Mouse (Mus musculus): ENCODE measurements around the gene Slc25a19.

The Slc25a19 gene

GRCm38 (mm10) chr11:115623487-115624070 is 4.5 kb downstream of the Slc25a19 start:
- in situ Hi-C loops (cut with MboI; ENCODE audit: unreplicated experiment in 2 of 2), result no loop called here

- in situ Hi-C loops (cut with MboI; ENCODE audit: unreplicated experiment in 2 of 2), result loop anchor here (10.0 kb wide), 2 partner anchors 195 to 265 kb away; partner anchors contain the start of genes Caskin2 (in 1 of the 2) and Tsen54 (in 1 of the 2)
Observed at GRCm38 (mm10) chr11:115619949-115620348, 8.1 kb downstream of the Slc25a19 start.

GRCm38 (mm10) chr11:115618732-115619516 is 9.2 kb downstream of the Slc25a19 start:
- in situ Hi-C loops (cut with MboI; ENCODE audit: unreplicated experiment in 2 of 2), result loop anchor here (10.0 kb wide), 2 partner anchors 196 to 264 kb away; partner anchors contain the start of genes Caskin2 (in 1 of the 2) and Tsen54 (in 1 of the 2)

- in situ Hi-C loops (cut with MboI; ENCODE audit: unreplicated experiment in 2 of 2), result loop anchor here (10.0 kb wide), 2 partner anchors 197 to 263 kb away; partner anchors contain the start of genes Caskin2 (in 1 of the 2) and Tsen54 (in 1 of the 2)
Observed at GRCm38 (mm10) chr11:115618001-115618400, 10.1 kb downstream of the Slc25a19 start.

GRCm38 (mm10) chr11:115616893-115617292 is 11.2 kb downstream of the Slc25a19 start:
- in situ Hi-C loops (cut with MboI; ENCODE audit: unreplicated experiment in 2 of 2), result loop anchor here (10.0 kb wide), 2 partner anchors 198 to 262 kb away; partner anchors contain the start of genes Caskin2 (in 1 of the 2) and Tsen54 (in 1 of the 2)

GRCm38 (mm10) chr11:115616371-115616770 is 11.7 kb downstream of the Slc25a19 start:
- in situ Hi-C loops (cut with MboI; ENCODE audit: unreplicated experiment in 2 of 2), result loop anchor here (10.0 kb wide), 2 partner anchors 198 to 262 kb away; partner anchors contain the start of genes Caskin2 (in 1 of the 2) and Tsen54 (in 1 of the 2)

GRCm38 (mm10) chr11:115615875-115616274 is 12.2 kb downstream of the Slc25a19 start:
- in situ Hi-C loops (cut with MboI; ENCODE audit: unreplicated experiment in 2 of 2), result loop anchor here (10.0 kb wide), 2 partner anchors 199 to 261 kb away; partner anchors contain the start of genes Caskin2 (in 1 of the 2) and Tsen54 (in 1 of the 2)

GRCm38 (mm10) chr11:115615108-115615825 is 12.8 kb downstream of the Slc25a19 start:
- in situ Hi-C loops (cut with MboI; ENCODE audit: unreplicated experiment in 2 of 2), result loop anchor here (10.0 kb wide), 2 partner anchors 200 to 260 kb away; partner anchors contain the start of genes Caskin2 (in 1 of the 2) and Tsen54 (in 1 of the 2)

- in situ Hi-C loops (cut with MboI; ENCODE audit: unreplicated experiment in 2 of 2), result loop anchor here (5.0 to 10.0 kb wide), 5 partner anchors 52 to 260 kb away; partner anchors contain the start of genes Caskin2 (in 1 of the 2), Nup85 (in 1 of the 2) and Tsen54 (in 1 of the 2)
Observed at GRCm38 (mm10) chr11:115614346-115615107, 13.6 kb downstream of the Slc25a19 start.

- in situ Hi-C loops (cut with MboI; ENCODE audit: unreplicated experiment in 2 of 2), result loop anchor here (5.0 to 10.0 kb wide), 5 partner anchors 51 to 259 kb away; partner anchors contain the start of genes Caskin2 (in 1 of the 2), Nup85 (in 1 of the 2) and Tsen54 (in 1 of the 2)
Observed at GRCm38 (mm10) chr11:115613138-115613945, 14.8 kb downstream of the Slc25a19 start.

- in situ Hi-C loops (cut with MboI; ENCODE audit: unreplicated experiment in 2 of 2), result loop anchor here (5.0 to 10.0 kb wide), 5 partner anchors 50 to 258 kb away; partner anchors contain the start of genes Caskin2 (in 1 of the 2), Nup85 (in 1 of the 2) and Tsen54 (in 1 of the 2)
Observed at GRCm38 (mm10) chr11:115612410-115613137, 15.5 kb downstream of the Slc25a19 start, which contains the start of gene Mif4gd. Mif4gd (minus strand) TSS chr11:115612969.

GRCm38 (mm10) chr11:115612059-115612409 is 16.1 kb downstream of the Slc25a19 start:
- in situ Hi-C loops (cut with MboI; ENCODE audit: unreplicated experiment in 2 of 2), result loop anchor here (5.0 to 10.0 kb wide), 5 partner anchors 50 to 257 kb away; partner anchors contain the start of genes Caskin2 (in 1 of the 2), Nup85 (in 1 of the 2) and Tsen54 (in 1 of the 2)

- in situ Hi-C loops (cut with MboI; ENCODE audit: unreplicated experiment in 2 of 2), result loop anchor here (5.0 to 10.0 kb wide), 5 partner anchors 49 to 256 kb away; partner anchors contain the start of genes Caskin2 (in 1 of the 2), Nup85 (in 1 of the 2) and Tsen54 (in 1 of the 2)
Observed at GRCm38 (mm10) chr11:115611173-115611572, 16.9 kb downstream of the Slc25a19 start.

GRCm38 (mm10) chr11:115609576-115609975 is 18.5 kb downstream of the Slc25a19 start:
- in situ Hi-C loops (cut with MboI; ENCODE audit: unreplicated experiment in 2 of 2), result no loop called here

- in situ Hi-C loops (cut with MboI; ENCODE audit: unreplicated experiment in 2 of 2), result no loop called here
Observed at GRCm38 (mm10) chr11:115608421-115609399, 19.4 kb downstream of the Slc25a19 start.

- in situ Hi-C loops (cut with MboI; ENCODE audit: unreplicated experiment in 2 of 2), result no loop called here
Observed at GRCm38 (mm10) chr11:115606733-115607132, 21.4 kb downstream of the Slc25a19 start.

All from v-Abl transformed pro-B cells (cell line).